ENCODE assay signal across 17 mouse cellular contexts in genomic region chr13:94468551-94468950, GRCm38 (mm10).
"Had no signal": no experiment of that assay in that cellular context is flagged by ENCODE, and none has a peak within 500 bp of the region (broad histone marks: within the 10 kb centered on the region; RNA-seq: fewer than 3 reads in every experiment).

No protein-coding gene starts in this region.

- ATAC-seq: liver, embryonic 12.5 days; liver, postnatal 0 days; lung, postnatal 0 days; midbrain, embryonic 13.5 days; midbrain, embryonic 15.5 days; midbrain, embryonic 16.5 days had no signal

- DNase-seq: left cerebral cortex, postnatal 4 days; liver; liver, embryonic 13.5 days; liver, postnatal 0 days; lung, adult 18-20 months; lung, adult 2 months; lung, embryonic 14.5 days; lung, postnatal 10 days; lung, postnatal 14 days; lung, postnatal 36 days; lung, postnatal 4 days; midbrain, embryonic 14.5 days had no signal
